Mouse (Mus musculus) kidney, postnatal 0 days (tissue): ENCODE measurements around the gene Hmbs. TPM values are rescaled to one million over a fixed set of nuclear protein-coding genes. Genes with fewer than 3 reads are reported as not detected.

ENCODE experiments used
- ATAC-seq: fragments of 200-750 bp; cut with Nextera tagmentation; replicated peaks from 2 replicates; pipeline ENCODE4 v1.8.0; 2017; ENCODE audit warnings: low read depth, moderate number of reproducible peaks, moderate TSS enrichment, moderate library complexity; ENCODE audit not compliant: low FRiP score
- DNase-seq: peaks from one replicate; pipeline ENCODE4 v3.0.0-alpha.2; 2016; ENCODE audit warnings: low spot score
- H3K27ac ChIP-seq: fragments of 300-500 bp; sonication (generic); 2 replicates; pipeline ENCODE4 v1.5.1; 2014; ENCODE audit warnings: mild to moderate bottlenecking
- H3K27me3 ChIP-seq: fragments of 300-500 bp; sonication (generic); 2 replicates; pipeline ENCODE4 v1.6.1; 2014; ENCODE audit warnings: low read length, mixed read lengths; ENCODE audit not compliant: insufficient read depth
- H3K36me3 ChIP-seq: fragments of 300-500 bp; sonication (generic); 2 replicates; pipeline ENCODE4 v1.6.1; 2014; ENCODE audit warnings: low read length, mixed read lengths; ENCODE audit not compliant: insufficient read depth
- H3K4me1 ChIP-seq: fragments of 300-500 bp; sonication (generic); replicated peaks from 2 replicates; pipeline ENCODE4 v1.6.1; 2014; ENCODE audit warnings: antibody characterized with exemption, low read length, mixed read lengths; ENCODE audit not compliant: insufficient read depth
- H3K4me2 ChIP-seq: fragments of 300-500 bp; sonication (generic); 2 replicates; pipeline ENCODE4 v1.6.1; 2014; ENCODE audit warnings: mild to moderate bottlenecking, low read length, moderate library complexity, mixed read lengths
- H3K4me3 ChIP-seq: fragments of 300-500 bp; sonication (generic); replicated peaks from 2 replicates; pipeline ENCODE4 v1.5.1; 2014; ENCODE audit warnings: low read depth, low read length
- H3K9ac ChIP-seq: fragments of 300-500 bp; sonication (generic); 2 replicates; pipeline ENCODE4 v1.6.1; 2014; ENCODE audit warnings: low read depth, low read length
- H3K9me3 ChIP-seq: fragments of 300-500 bp; sonication (generic); replicated peaks from 2 replicates; pipeline ENCODE4 v1.6.1; 2016; ENCODE audit warnings: low read length, inconsistent platforms, mixed read lengths
- CTCF ChIP-seq: IDR thresholded peaks from 2 replicates; pipeline ENCODE4 v1.5.1; 2016; ENCODE audit warnings: antibody characterized with exemption, low read depth, mild to moderate bottlenecking, moderate library complexity
- WGBS: fragments of 180-500 bp; shearing (Covaris S2); extraction: QIAGEN DNeasy Blood & Tissue Kit; methylation state at CpG from one replicate; pipeline ENCODE4 v1.1.7; 2014; 5-methylcytosine and 5-hydroxymethylcytosine counted together
- polyA plus RNA-seq: library from polyadenylated mRNA; unstranded; fragments of >200 nt; fragmentation: Nextera tagmentation; extraction: Ambion mirVana; gene quantifications from 2 replicates; pipeline ENCODE4 v1.2.1, GENCODE M21; 2015

The Hmbs gene
- polyA plus RNA-seq, result 88.2 and 95.8 TPM in 2 replicates

GRCm38 (mm10) chr9:44343781-44344421, at the start of gene Hmbs:
TSS of gene Hmbs (minus strand) at chr9:44344228.
- WGBS, result under 1% methylated on average over 39 of the region's 39 CpGs

GRCm38 (mm10) chr9:44391466-44391865, 47.4 kb upstream of the Hmbs start:
- H3K9ac ChIP-seq, result no peak overlapping the region
- 0 out of 2 replicates have a peak, but pooled peaks have one; percentile 15 for ATAC-seq
- no peaks in the 10 kb centered on the region for H3K27me3 ChIP-seq
- no peak overlapping the region for H3K27ac ChIP-seq
- peaks cover 32% of the 10 kb centered on the region for H3K36me3 ChIP-seq
- no peak overlapping the region for H3K4me2 ChIP-seq
- no peaks in the 10 kb centered on the region for H3K4me1 ChIP-seq
- no peaks in the 10 kb centered on the region for H3K9me3 ChIP-seq
- DNase-seq, result peak; percentile 77
- H3K4me3 ChIP-seq, result no peak overlapping the region
- WGBS, result 42% methylated on average over 4 of the region's 4 CpGs
- peak; percentile 92 for TF ChIP-seq CTCF

More at GRCm38 (mm10) chr9:44343781-44344421, at the start of gene Hmbs:
- H3K36me3 ChIP-seq, result peaks cover 14% of the 10 kb centered on the region
- peak; percentile 92 for ATAC-seq
- peak; percentile 96 for DNase-seq
- peak within 1 kb of the TSS; percentile 89 for H3K27ac ChIP-seq
- peaks cover 5% of the 10 kb centered on the region; the same call in 1 of the 2 replicates for H3K4me1 ChIP-seq
- no peaks in the 10 kb centered on the region for H3K27me3 ChIP-seq
- TF ChIP-seq CTCF, result no peak
- peak within 1 kb of the TSS; percentile 68 for H3K4me2 ChIP-seq
- peak within 1 kb of the TSS; percentile 63 for H3K9ac ChIP-seq
- H3K4me3 ChIP-seq, result peak within 1 kb of the TSS; percentile 60
- H3K9me3 ChIP-seq, result no peaks in the 10 kb centered on the region

GRCm38 (mm10) chr9:44389273-44389672, 45.2 kb upstream of the Hmbs start:
- no peak overlapping the region for H3K4me3 ChIP-seq
- H3K27me3 ChIP-seq, result no peaks in the 10 kb centered on the region
- TF ChIP-seq CTCF, result peak; percentile 71
- DNase-seq (peak; percentile 63), ATAC-seq (no peak)
- H3K36me3 ChIP-seq, result peaks cover 54% of the 10 kb centered on the region
- no peaks in the 10 kb centered on the region for H3K4me1 ChIP-seq
- no peak overlapping the region for H3K9ac ChIP-seq
- H3K27ac ChIP-seq, result no peak overlapping the region
- no peak overlapping the region for H3K4me2 ChIP-seq
- H3K9me3 ChIP-seq, result no peaks in the 10 kb centered on the region
- WGBS, result 56% methylated on average over 8 of the region's 8 CpGs

GRCm38 (mm10) chr9:44387221-44387620, 43.2 kb upstream of the Hmbs start:
- 91% methylated on average over 3 of the region's 3 CpGs for WGBS
- Histone ChIP-seq H3K9ac (no peak overlapping the region), H3K4me3 (no peak overlapping the region), H3K27me3 (no peaks in the 10 kb centered on the region), H3K9me3 (no peaks in the 10 kb centered on the region), H3K27ac (no peak overlapping the region), H3K4me2 (no peak overlapping the region), H3K36me3 (peaks cover 75% of the 10 kb centered on the region), H3K4me1 (no peaks in the 10 kb centered on the region)
- TF ChIP-seq CTCF, result no peak
- no peak for DNase-seq
- no peak for ATAC-seq

- no peak for TF ChIP-seq CTCF
- WGBS, result 91% methylated on average over 13 of the region's 13 CpGs
Observed at GRCm38 (mm10) chr9:44384596-44384995, 40.6 kb upstream of the Hmbs start.

GRCm38 (mm10) chr9:44379862-44380261, 35.8 kb upstream of the Hmbs start:
- ATAC-seq (peak; percentile 14; the same call in 1 of the 2 replicates), DNase-seq (no peak)
- H3K27ac ChIP-seq, result peak overlapping the region; percentile 86
- H3K36me3 ChIP-seq, result peaks cover 36% of the 10 kb centered on the region
- H3K4me3 ChIP-seq, result peak overlapping the region; percentile 64
- peaks cover 6% of the 10 kb centered on the region; the same call in 1 of the 2 replicates for H3K4me1 ChIP-seq
- peak overlapping the region; percentile 81 for H3K9ac ChIP-seq
- peak overlapping the region; percentile 86 for H3K4me2 ChIP-seq
- TF ChIP-seq CTCF, result no peak
- no peaks in the 10 kb centered on the region for H3K27me3 ChIP-seq
- WGBS, result 7% methylated on average over 15 of the region's 15 CpGs
- H3K9me3 ChIP-seq, result no peaks in the 10 kb centered on the region

More at GRCm38 (mm10) chr9:44384596-44384995, 40.6 kb upstream of the Hmbs start:
- Histone ChIP-seq H3K27ac (no peak overlapping the region), H3K9ac (no peak overlapping the region), H3K36me3 (peaks cover 82% of the 10 kb centered on the region), H3K4me2 (no peak overlapping the region), H3K9me3 (no peaks in the 10 kb centered on the region), H3K27me3 (no peaks in the 10 kb centered on the region), H3K4me3 (no peak overlapping the region), H3K4me1 (peaks cover 6% of the 10 kb centered on the region; the same call in 1 of the 2 replicates)
- DNase-seq (no peak), ATAC-seq (no peak)
